Mouse (Mus musculus): ENCODE data around the gene Col2a1.

GRCm38 (mm10) chr15:97938580-97938979, 65.9 kb downstream of the Col2a1 start:
- TF ChIP-seq CTCF (IDR thresholded peaks at IDR 0.05; ENCODE audit: borderline replicate concordance, insufficient read depth, low read length) (no peak), POLR2A (IDR thresholded peaks at IDR 0.05; ENCODE audit: low read depth, low read length) (no peak)

Measured in embryonic fibroblast, embryonic 13.5 days (primary cell).